Mouse (Mus musculus): ENCODE results near the gene Adh6b. TPM values are rescaled to one million over a fixed set of nuclear protein-coding genes. Genes with fewer than 3 reads are reported as not detected.

The Adh6b gene
- polyA plus RNA-seq, 1 experiment from 2014 or later, result 0.43 TPM

GRCm38 (mm10) chr3:138325001-138325400 is 16.6 kb upstream of the Adh6b start:
- WGBS, result 92% methylated on average over 17 of the region's 17 CpGs
- H3K9me3 ChIP-seq (replicated peaks), result 0 out of 2 replicates have a peak, but pooled peaks cover 5% of the 10 kb centered on the region

GRCm38 (mm10) chr3:138325466-138325865 is 16.1 kb upstream of the Adh6b start:
- ATAC-seq (replicated peaks; ENCODE audit: low FRiP score), result no peak
- Histone ChIP-seq H3K4me2 (no peak overlapping the region), H3K27me3 (no peaks in the 10 kb centered on the region), H3K27ac (no peak overlapping the region), H3K36me3 (no peaks in the 10 kb centered on the region), H3K9me3 (replicated peaks) (0 out of 2 replicates have a peak, but pooled peaks cover 5% of the 10 kb centered on the region), H3K4me1 (no peaks in the 10 kb centered on the region), H3K9ac (no peak overlapping the region), H3K4me3 (replicated peaks) (no peak overlapping the region)
- 84% methylated on average over 6 of the region's 6 CpGs for WGBS

More at GRCm38 (mm10) chr3:138325001-138325400, 16.6 kb upstream of the Adh6b start:
- no peak overlapping the region for H3K4me3 ChIP-seq (replicated peaks)
- H3K36me3 ChIP-seq, result no peaks in the 10 kb centered on the region
- ATAC-seq (replicated peaks; ENCODE audit: low FRiP score), result no peak
- H3K9ac ChIP-seq, result no peak overlapping the region
- no peak overlapping the region for H3K27ac ChIP-seq
- no peak overlapping the region for H3K4me2 ChIP-seq
- no peaks in the 10 kb centered on the region for H3K27me3 ChIP-seq
- H3K4me1 ChIP-seq, result no peaks in the 10 kb centered on the region

- no peaks in the 10 kb centered on the region for H3K36me3 ChIP-seq
- no peak overlapping the region for H3K4me3 ChIP-seq (replicated peaks)
- H3K27me3 ChIP-seq, result no peaks in the 10 kb centered on the region
- H3K4me1 ChIP-seq, result no peaks in the 10 kb centered on the region
- H3K9ac ChIP-seq, result no peak overlapping the region
- H3K4me2 ChIP-seq, result no peak overlapping the region
- H3K27ac ChIP-seq, result no peak overlapping the region
- 75% methylated on average over 8 of the region's 8 CpGs for whole genome bisulfite sequencing
- ATAC-seq (replicated peaks; ENCODE audit: low FRiP score), result no peak
- H3K9me3 ChIP-seq (replicated peaks), result no peaks in the 10 kb centered on the region
Observed at GRCm38 (mm10) chr3:138333910-138334309, 7.7 kb upstream of the Adh6b start.

- H3K27ac ChIP-seq, result no peak overlapping the region
- no peak overlapping the region for H3K4me3 ChIP-seq (replicated peaks)
- no peaks in the 10 kb centered on the region for H3K4me1 ChIP-seq
- no peak overlapping the region for H3K4me2 ChIP-seq
- no peaks in the 10 kb centered on the region for H3K9me3 ChIP-seq (replicated peaks)
- H3K36me3 ChIP-seq, result no peaks in the 10 kb centered on the region
- no peaks in the 10 kb centered on the region for H3K27me3 ChIP-seq
- 70% methylated on average over 4 of the region's 4 CpGs for WGBS
- H3K9ac ChIP-seq, result no peak overlapping the region
- ATAC-seq (replicated peaks; ENCODE audit: low FRiP score), result no peak
Observed at GRCm38 (mm10) chr3:138334320-138334719, 7.3 kb upstream of the Adh6b start.

- no peaks in the 10 kb centered on the region for H3K9me3 ChIP-seq (replicated peaks)
- no peak for ATAC-seq (replicated peaks; ENCODE audit: low FRiP score)
- no peaks in the 10 kb centered on the region for H3K4me1 ChIP-seq
- H3K4me3 ChIP-seq (replicated peaks), result no peak overlapping the region
- H3K27me3 ChIP-seq, result no peaks in the 10 kb centered on the region
- H3K9ac ChIP-seq, result no peak overlapping the region
- no peaks in the 10 kb centered on the region for H3K36me3 ChIP-seq
- H3K27ac ChIP-seq, result no peak overlapping the region
- no peak overlapping the region for H3K4me2 ChIP-seq
- 87% methylated on average over 1 of the region's 1 CpGs for WGBS
Observed at GRCm38 (mm10) chr3:138335566-138335965, 6.0 kb upstream of the Adh6b start.

- no peak for ATAC-seq (replicated peaks; ENCODE audit: low FRiP score)
- Histone ChIP-seq H3K27me3 (no peaks in the 10 kb centered on the region), H3K9me3 (replicated peaks) (no peaks in the 10 kb centered on the region), H3K4me3 (replicated peaks) (no peak overlapping the region), H3K27ac (no peak overlapping the region), H3K4me1 (no peaks in the 10 kb centered on the region), H3K4me2 (no peak overlapping the region), H3K36me3 (no peaks in the 10 kb centered on the region), H3K9ac (no peak overlapping the region)
- WGBS, result 49% methylated on average over 3 of the region's 3 CpGs
Observed at GRCm38 (mm10) chr3:138336104-138336754, 5.3 kb upstream of the Adh6b start.

GRCm38 (mm10) chr3:138347041-138347440 is 5.5 kb downstream of the Adh6b start:
- no peaks in the 10 kb centered on the region for H3K36me3 ChIP-seq
- no peak overlapping the region for H3K4me2 ChIP-seq
- 0 out of 2 replicates have a peak, but pooled peaks have one; percentile 25 for ATAC-seq (replicated peaks; ENCODE audit: low FRiP score)
- H3K9me3 ChIP-seq (replicated peaks), result no peaks in the 10 kb centered on the region
- WGBS, result 28% methylated on average over 3 of the region's 3 CpGs
- H3K27ac ChIP-seq, result peak overlapping the region; percentile 51; the same call in 1 of the 2 replicates
- no peak overlapping the region for H3K9ac ChIP-seq
- no peak overlapping the region for H3K4me3 ChIP-seq (replicated peaks)
- no peaks in the 10 kb centered on the region for H3K27me3 ChIP-seq
- peaks cover 7% of the 10 kb centered on the region for H3K4me1 ChIP-seq

- WGBS, result 89% methylated on average over 11 of the region's 11 CpGs
- H3K9ac ChIP-seq, result no peak overlapping the region
Observed at GRCm38 (mm10) chr3:138352012-138352809, 10.6 kb downstream of the Adh6b start.

GRCm38 (mm10) chr3:138358856-138359255 is 17.3 kb downstream of the Adh6b start:
- WGBS, result 87% methylated on average over 7 of the region's 7 CpGs
- Histone ChIP-seq H3K27ac (no peak overlapping the region), H3K27me3 (no peaks in the 10 kb centered on the region), H3K9ac (no peak overlapping the region), H3K9me3 (replicated peaks) (no peaks in the 10 kb centered on the region), H3K36me3 (no peaks in the 10 kb centered on the region), H3K4me1 (no peaks in the 10 kb centered on the region), H3K4me3 (replicated peaks) (no peak overlapping the region), H3K4me2 (no peak overlapping the region)
- ATAC-seq (replicated peaks; ENCODE audit: low FRiP score), result no peak

More at GRCm38 (mm10) chr3:138352012-138352809, 10.6 kb downstream of the Adh6b start:
- Histone ChIP-seq H3K27ac (no peak overlapping the region), H3K4me3 (replicated peaks) (no peak overlapping the region), H3K4me2 (no peak overlapping the region), H3K27me3 (no peaks in the 10 kb centered on the region), H3K9me3 (replicated peaks) (no peaks in the 10 kb centered on the region), H3K36me3 (no peaks in the 10 kb centered on the region), H3K4me1 (peaks cover under 1% of the 10 kb centered on the region; the same call in 1 of the 2 replicates)
- ATAC-seq (replicated peaks; ENCODE audit: low FRiP score), result no peak

- no peak overlapping the region for H3K27ac ChIP-seq
- no peak for ATAC-seq (replicated peaks; ENCODE audit: low FRiP score)
- WGBS, result 88% methylated on average over 4 of the region's 4 CpGs
- no peak overlapping the region for H3K4me2 ChIP-seq
- no peaks in the 10 kb centered on the region for H3K36me3 ChIP-seq
- H3K4me3 ChIP-seq (replicated peaks), result no peak overlapping the region
- H3K9me3 ChIP-seq (replicated peaks), result no peaks in the 10 kb centered on the region
- no peaks in the 10 kb centered on the region for H3K27me3 ChIP-seq
- H3K9ac ChIP-seq, result no peak overlapping the region
- H3K4me1 ChIP-seq, result no peaks in the 10 kb centered on the region
Observed at GRCm38 (mm10) chr3:138360721-138361120, 19.1 kb downstream of the Adh6b start.

GRCm38 (mm10) chr3:138362920-138363319 is 21.3 kb downstream of the Adh6b start:
- no peaks in the 10 kb centered on the region for H3K9me3 ChIP-seq (replicated peaks)
- no peaks in the 10 kb centered on the region for H3K36me3 ChIP-seq
- ATAC-seq (replicated peaks; ENCODE audit: low FRiP score), result no peak
- H3K27me3 ChIP-seq, result no peaks in the 10 kb centered on the region
- H3K27ac ChIP-seq, result no peak overlapping the region
- H3K9ac ChIP-seq, result no peak overlapping the region
- 87% methylated on average over 2 of the region's 2 CpGs for WGBS
- H3K4me2 ChIP-seq, result no peak overlapping the region
- no peaks in the 10 kb centered on the region for H3K4me1 ChIP-seq
- no peak overlapping the region for H3K4me3 ChIP-seq (replicated peaks)

- Histone ChIP-seq H3K4me1 (no peaks in the 10 kb centered on the region), H3K27ac (no peak overlapping the region), H3K36me3 (no peaks in the 10 kb centered on the region), H3K27me3 (no peaks in the 10 kb centered on the region), H3K9ac (no peak overlapping the region), H3K9me3 (replicated peaks) (no peaks in the 10 kb centered on the region), H3K4me2 (no peak overlapping the region), H3K4me3 (replicated peaks) (no peak overlapping the region)
- WGBS, result 88% methylated on average over 2 of the region's 2 CpGs
- ATAC-seq (replicated peaks; ENCODE audit: low FRiP score), result no peak
Observed at GRCm38 (mm10) chr3:138366181-138366580, 24.6 kb downstream of the Adh6b start.

Measured in kidney, embryonic 15.5 days (tissue).